Mouse (Mus musculus) T-helper 2 cell (primary cell): ENCODE results near the gene Gm45140.

ENCODE experiments used
- in situ Hi-C: fragments of 300-600 bp; cut with MboI, MseI; formaldehyde crosslinking; loops from one replicate; pipeline ENCODE4 v1.15.1; 2025; ENCODE audit warnings: high pct_unique_total_duplicates

Gene Gm45140

DNA sequence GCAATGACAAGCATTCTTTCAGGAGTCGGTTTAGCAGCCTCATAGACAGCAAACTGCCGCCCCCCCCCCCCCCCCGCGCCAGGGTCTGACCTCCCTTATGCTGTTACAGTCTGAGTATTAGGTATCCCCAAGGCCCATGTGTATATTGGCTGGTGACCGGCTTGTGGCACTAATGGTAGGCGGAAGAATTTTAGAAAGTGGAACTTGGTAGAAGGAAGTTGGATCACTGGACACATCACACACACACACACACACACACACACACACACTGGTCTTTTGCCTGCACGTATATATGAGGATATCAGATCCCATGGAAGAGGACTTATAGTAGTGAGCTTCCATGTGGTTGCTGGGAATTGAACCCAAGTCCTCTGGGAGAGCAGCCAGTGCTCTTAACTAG lies 33.1 kb downstream of the Gm45140 start:
- in situ Hi-C loops, result loop anchor here (10.0 kb wide), 1 partner anchor 338 kb away; no protein-coding TSS in a partner anchor

DNA sequence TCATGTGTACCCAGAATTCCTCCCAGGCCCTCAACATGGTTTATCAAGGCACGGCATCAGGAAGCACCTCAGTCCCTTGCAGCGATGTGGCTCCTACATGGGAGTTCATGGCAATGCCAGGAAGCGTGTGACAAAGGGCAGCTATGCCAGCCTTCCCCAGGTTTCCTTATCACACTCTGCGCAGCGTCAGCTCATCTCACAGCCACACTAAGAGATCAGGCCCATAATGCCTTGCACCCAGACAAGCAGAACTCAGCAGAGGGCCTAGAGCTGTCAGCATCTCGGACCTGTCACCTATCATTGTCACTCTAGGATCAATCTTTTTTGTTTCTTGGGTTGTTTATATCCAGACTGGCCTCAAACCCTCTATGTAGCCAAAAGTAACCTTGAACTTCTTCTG lies 36.0 kb downstream of the Gm45140 start:
- in situ Hi-C loops, result no loop called here

DNA sequence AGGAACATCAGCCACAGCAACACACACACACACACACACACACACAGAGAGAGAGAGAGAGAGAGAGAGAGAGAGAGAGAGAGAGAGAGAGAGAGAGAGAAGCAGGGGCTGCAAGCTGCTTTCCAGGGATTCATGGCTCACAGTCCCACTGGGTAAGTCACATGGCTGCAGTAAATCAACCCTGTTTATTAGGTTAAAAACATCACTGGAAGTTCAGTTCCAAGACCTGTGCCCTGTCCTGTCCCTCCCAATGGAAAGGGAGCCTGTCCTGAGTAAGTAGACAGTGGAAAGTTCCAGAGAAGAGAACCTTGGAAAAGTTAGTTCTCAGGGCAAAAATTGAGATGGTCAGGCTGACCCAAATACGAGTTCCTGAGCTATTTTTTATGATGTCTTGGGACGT lies 38.3 kb downstream of the Gm45140 start:
- in situ Hi-C loops, result no loop called here

DNA sequence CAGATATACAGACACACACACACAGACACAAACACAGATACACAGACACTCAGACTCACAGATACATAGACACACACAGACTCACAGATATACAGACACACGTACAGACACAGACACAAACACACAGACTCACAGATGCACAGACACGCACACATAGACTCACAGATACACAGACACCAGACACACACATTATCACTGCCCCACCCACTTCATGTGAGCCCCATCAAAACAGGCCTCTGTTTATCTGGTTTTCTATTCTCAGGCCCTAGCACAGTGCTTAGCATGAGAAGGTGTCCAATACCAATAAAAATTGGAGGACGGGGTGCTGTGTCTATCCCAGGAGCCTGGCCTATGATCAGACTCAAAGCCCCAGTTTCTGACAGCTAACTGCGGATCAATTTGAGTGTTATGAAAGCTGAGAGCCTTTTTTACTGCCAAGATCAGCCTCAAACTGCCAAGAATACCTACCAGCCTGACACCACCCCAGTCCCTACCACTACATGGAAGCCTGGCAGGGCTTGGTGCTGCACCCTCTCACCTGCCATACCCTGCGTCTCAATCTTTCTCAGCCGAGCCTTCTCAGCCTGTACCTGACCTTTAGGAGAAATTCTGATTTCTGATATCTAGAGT lies 39.2 kb downstream of the Gm45140 start:
- in situ Hi-C loops, result no loop called here

DNA sequence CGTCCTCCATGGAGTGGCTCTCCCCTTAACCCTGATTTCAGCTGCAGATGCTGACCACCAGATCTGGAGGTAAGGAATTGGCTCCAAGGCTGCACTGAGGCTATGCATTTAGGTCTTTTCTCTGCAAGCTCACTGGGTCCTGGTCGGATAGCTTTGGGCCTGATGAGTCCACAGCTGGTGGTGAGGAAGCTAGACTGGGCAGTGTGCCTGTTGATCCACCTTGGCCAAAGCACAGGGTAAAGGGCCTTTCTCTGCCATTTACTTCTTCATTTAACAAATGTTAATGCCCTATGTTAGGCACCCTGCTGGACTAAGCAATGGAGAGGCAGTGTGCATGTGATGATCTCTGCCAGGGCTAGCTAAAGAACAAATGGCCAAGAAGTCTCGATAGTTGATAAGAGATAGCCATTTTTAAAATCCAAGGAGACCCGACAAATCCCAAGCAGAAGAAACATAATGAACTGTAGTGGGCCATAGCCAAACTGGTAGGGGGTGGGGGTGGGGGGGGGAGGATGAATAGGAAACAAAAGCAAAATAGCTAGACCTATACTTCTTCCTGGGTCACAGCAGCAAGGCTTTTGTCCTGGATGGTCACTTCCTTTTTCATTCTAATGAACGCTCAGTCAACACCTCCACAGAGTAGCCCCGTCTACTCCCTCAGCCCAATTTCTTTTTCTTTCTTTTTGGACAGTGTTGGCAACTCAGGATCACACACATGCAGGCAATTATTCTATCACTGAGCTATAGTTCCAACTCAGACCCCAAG lies 40.0 kb downstream of the Gm45140 start:
- in situ Hi-C loops, result no loop called here

DNA sequence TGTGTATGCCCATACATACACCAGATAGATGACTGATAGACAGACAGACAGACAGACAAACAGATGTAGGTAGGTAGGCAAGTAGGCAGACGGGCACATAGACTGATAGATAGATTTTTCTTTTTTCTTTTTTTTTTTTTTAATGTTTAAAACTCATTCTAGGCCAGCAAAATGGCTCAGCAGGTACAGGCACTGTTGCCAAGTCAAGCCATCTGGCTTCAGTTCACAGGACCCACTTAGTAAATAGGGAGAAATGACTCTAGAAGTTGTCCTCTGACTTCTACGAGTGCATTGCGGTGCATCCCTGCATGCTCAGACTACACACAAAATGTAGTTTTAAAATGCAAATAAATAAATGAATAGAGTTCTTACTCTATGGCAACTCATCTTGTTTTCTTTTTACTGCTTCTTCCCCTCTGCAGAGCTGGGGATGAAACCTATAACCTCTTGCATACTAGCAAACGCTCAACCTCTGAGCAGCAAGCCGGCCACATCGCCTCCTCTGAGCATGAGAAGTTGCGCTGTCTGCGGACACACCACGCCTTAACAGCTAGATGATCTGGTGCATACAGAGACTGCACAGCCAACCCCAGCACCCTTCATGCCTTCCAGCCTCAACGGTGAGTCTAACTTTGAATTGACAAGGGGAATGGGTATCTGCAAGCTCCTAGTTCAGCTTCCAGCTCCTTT lies 41.6 kb downstream of the Gm45140 start:
- in situ Hi-C loops, result no loop called here

DNA sequence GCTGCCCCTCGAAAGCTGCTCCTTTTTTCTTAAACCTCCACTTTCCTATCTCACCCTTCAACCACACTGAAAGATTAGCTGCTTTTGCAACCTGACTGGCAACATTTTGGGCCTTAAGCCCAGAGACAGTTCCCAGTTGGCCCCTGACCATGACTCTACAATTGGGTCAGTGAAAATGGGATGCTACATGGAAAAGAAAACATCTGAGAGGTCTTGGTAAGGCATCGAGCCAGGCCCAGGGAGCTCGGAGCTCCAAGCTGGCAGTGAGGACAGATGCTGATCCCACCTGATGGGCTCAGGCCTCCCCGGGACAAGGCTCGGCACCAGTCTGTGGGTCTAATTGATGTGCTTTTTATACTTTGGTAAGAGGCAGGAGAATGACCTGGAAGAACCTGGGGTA lies 43.8 kb downstream of the Gm45140 start:
- in situ Hi-C loops, result no loop called here

DNA sequence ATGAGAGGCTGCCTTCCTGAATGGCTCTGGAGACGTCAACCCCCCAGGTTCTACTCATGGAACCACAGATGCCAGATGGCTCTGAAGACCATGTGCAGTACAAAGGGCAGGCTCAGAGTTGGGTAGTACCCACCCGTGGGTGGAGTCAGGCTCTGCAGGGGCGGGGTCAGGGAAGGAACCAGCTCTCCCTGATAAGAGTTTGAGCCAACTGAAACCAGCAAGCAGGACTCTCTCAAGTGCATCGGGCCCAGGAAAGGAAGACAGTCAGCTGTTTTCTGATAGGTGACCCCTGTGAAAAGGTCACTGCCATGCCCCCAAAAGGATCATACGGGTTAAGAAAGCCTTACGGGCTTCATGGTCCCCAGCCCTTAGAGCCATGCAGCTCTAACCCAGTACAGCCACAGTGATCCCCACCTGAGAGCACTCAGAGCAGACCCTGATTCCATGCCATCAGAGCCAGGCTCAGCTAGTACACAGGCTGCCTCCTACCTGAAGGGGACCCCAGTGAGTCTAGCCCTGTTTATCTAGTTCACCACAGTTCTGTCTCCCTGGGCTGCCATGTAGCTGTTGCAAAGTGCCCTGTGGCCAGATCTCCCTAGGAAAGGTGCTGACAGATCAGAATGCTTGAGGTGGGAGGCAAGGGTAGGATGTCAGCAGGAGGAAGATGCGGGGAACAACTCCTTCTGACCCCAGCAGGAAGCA lies 44.7 kb downstream of the Gm45140 start:
- in situ Hi-C loops, result no loop called here

DNA sequence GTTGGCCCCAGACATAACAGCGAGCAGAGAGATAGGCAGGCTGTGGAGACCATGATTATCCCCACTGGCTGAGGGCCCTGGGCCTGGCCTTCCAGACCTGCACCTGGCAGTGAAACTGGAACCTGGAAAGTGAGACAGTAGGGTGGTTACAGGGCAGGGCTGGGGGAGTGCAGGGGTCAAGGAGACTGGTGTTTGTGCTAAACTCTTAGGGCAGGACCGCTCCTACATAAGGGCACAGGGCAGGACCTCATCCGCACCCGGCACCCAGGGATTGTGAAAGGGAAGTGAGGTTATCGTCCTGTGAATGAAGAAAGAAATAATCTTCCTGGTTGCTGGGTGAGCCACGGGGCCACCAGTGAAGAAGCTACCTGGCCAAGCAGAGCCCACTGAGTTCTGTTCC lies 45.8 kb downstream of the Gm45140 start:
- in situ Hi-C loops, result no loop called here

DNA sequence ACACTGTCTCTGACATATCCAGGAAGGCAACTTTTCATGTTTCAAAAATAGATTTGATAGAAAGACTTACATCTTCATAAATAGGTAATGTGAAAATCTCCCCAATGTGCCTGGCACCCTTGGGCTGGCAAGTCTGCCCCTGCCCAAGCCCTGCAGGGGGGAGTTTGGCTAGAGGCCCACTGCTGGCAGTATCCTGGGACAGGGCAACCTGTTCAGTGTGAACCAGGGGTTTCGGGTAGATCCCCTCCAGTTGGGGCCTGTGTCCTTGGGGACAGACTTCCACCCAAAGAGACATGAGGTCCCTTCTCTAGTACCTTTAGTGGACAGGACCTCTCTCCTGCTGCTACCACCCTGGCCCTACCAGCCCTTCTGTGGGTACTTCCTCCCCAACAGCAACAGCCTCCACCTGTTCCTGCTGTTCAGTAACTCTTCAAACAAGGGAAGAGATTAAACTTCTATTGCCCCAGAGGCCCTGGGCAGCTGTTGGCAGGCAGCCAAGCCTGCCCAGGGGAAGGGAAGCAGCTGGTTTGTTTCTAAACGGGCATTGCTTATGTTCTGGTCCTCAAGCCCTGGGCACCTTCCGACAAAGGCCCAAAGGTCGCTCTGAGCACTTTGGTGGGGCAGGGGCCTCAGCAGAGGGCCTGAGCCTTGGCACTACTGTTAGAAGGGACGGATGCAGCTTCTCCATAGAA lies 46.6 kb downstream of the Gm45140 start:
- in situ Hi-C loops, result no loop called here

DNA sequence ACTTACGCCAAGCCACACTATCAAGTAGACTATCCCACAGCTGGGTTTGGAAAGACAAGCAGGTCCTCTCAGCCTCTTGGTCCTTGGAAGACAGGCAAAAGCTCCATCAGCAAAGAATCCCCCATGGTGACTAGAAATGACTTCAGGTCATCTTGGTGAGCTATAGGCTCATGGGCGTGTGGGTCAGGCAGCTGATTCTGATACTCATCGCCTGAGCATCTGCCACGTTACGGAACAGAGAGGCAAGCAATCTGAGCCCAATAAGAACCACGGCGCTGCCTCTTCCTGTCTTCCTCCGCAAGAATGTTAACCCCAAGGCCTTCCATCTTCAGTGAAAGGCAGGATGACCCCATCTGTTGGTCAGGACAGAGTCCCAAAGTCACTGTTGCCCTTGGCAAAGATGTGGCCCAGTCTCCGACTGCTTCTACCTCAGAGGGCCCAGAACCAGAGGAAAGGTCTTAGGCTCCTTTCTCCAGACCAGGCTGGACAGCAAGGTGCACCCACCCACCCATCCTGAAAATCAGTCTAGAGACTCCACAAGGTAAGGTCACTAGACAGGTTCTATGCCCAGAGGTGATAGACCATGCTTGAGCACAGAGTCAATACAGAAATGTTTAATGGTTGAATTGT lies 47.2 kb downstream of the Gm45140 start:
- in situ Hi-C loops, result no loop called here

DNA sequence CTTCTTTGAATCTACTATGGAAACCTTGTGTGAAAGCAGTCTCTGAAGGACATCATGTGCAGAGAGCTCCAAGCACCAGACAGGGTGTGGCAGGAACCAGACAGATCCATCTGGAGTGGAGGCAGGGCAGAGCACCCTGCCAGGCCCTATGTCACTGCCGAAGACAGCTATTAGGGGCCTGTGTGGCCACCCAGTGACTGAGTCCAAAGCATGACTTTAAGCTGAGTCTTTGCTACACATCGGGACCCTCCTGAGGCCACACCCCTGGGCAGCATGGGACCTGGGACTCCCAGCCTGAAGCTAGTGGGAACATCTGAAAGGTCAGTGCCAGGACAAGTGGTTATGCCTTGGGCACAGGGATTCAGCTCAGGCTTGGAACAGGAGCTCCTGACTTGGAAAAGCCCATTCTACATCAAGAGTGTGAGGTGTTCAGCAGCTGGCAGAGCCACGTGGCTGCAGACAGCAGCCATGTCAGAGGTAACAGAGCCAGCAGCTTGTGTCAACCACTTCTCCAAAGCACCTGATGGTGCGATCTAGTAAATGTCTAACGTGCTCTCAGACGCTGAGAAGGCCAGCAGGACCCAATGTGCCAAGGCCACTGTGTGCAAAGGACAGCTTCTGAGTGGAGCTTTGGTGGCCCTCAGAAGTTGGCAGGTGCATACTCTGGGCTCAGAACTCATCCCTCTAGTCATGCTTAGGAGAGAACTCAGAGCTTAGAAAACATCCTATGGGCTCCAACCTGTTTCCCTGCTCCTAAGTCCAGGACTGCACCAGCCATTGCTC lies 48.3 kb downstream of the Gm45140 start:
- in situ Hi-C loops, result no loop called here

DNA sequence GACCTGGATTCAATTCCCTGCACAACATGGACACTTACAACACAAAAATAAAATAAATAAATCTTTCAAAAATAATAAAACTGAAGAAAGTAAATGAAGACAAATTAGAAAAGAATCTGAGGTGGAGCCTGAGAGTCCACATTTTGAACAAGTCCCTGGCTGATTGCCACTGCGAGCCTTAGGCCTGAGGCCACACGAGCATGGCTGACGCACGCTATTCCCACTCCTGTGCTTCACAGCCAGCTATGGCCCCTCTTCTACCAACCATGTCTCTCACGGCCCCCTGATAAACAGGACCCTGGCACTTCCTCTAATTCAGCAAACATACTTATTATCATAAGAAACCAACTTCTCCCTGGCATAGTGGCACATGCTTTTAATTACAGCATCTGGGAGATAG lies 49.0 kb downstream of the Gm45140 start:
- in situ Hi-C loops, result no loop called here

DNA sequence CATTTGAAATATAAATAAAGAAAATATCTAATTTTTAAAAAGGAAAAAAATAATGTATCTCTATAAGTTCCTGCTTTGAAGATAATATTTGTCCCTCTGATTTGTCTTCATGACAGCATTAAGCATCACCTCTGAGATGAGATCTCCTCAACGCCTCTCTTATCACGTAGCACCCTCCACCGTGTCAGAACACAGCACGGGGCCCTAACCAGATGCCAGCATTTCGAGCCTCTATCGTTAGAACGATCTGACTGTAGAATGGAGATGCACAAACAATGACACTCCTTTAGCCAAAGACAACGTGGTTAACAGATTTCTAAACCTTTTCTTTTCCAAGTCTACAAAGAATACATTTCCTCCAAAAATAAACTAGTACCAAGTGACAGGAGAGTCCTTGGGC lies 51.6 kb downstream of the Gm45140 start:
- in situ Hi-C loops, result no loop called here

DNA sequence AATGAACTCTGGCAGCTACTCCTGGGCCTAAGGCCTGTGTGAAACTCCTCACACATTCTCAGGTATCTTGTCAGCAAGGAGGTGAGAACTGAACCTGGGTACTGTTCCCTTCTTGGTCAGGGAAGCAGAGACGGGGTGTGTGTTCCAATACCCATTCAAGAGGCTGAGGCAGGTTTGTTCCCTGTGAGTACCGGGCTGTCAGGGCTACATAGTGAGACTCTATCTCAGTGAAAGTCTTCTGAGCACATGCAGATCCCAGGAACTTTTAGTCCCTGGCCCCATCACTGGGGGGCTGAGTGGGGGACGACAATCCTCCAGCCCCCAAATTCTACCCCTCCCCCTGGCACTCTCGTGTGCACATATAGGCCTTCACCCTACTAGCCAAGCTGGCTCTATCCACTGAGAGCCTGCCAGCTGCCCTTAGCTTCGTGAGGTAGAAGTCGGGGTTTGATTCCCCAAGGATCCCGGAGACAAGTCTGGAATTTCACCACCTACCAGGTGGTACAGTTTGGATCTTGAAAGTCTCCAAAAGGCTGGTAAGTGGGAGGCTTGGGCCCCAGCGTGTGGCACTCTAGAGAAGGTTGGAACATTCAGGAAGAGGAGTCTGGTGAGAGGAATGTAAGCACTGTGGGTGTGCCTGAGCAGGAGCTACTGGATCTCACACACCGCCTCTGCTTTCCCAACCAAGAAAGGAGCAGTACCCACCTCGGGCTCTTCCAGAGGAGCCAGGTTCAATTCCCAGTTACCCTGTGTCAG lies 54.9 kb downstream of the Gm45140 start:
- in situ Hi-C loops, result no loop called here

DNA sequence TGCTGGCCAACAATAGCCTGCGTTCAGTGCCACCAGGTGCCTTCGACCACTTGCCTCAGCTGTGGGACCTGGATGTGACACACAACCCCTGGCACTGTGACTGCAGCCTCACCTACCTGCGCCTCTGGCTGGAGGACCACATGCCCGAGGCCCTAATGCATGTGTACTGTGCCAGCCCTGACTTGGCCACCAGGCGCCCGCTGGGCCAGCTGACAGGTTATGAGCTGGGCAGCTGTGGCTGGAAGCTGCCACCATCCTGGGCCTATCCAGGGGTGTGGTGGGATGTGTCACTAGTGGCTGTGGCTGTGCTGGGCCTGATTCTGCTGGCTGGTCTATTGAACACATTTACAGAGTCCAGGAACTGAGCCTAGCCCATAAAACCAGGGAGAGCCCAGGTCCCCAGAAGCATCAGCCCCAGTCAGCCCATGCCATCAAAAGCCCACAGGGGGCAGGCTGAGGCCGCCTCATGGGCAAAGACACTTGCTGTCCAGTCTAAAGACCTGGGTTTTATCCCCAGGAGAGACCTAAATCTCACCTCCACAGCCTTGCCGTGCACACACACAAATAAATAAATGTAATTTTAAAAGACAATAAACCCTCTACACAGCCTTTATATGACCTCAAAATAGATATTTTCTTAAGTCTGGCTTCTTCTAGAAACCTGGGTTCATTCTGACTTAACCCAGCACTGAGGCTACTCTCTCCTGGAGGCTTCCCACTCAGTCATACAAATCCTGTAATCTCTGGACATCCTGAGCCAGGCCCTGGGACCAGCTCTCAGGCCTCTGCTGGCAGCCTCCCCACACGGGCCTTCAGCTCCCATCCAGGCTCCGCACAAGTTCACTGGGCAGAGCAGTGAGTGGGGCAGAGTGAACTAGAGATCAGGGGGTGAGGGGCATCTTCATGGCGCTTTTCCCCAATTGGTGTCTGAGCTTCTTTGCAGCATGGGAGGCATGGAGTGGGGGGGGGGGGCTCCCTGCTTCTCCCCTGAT lies 56.1 kb downstream of the Gm45140 start:
- in situ Hi-C loops, result no loop called here

DNA sequence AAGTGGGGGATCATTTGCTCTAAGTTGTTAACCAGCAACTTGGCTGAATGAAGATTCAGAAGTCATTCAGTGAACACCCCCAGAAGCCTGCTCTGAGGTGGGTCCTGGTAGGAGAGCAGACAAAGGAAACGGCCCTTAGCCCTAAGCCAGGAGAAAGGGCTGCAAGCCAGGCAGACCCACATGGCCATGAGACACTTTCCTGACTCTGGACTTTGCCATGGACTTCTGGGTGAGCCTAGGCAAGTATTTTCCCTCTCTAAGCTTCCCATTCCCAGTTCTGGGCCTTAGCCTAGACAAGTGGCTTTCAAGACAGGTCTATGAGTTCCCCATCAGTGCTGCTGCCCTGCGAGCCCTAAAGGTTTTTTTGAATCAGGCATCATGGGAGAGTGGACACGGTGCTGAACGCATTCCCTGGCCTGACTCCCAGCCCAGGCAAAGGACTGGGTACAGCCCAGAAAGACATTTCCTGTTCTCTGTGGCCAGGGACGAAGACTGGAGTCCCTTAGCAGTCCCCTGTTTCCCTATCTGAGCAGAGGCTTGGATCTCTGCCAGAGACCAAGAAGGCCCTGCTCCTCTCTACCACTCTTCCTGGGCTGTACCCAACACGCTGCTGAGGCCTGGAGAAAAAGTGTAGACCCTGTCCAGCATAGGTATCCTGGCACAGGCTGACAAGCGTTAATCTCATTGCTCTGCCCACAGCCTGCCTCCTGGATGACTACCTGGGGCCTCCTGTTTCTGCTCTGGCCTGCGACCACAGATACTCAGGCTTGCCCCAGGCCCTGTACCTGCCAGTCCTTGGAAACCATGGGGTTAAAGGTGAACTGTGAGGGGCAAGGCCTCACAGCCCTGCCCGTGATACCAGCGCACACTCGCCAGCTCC lies 57.1 kb downstream of the Gm45140 start:
- in situ Hi-C loops, result no loop called here
